Mouse (Mus musculus) MEL (cell line): Measurements from ENCODE around the gene Zfp989. TPM values are rescaled to one million over a fixed set of nuclear protein-coding genes. Genes with fewer than 3 reads are reported as not detected.
"Not testable (repeated sequence)": the region's sequence is repeated elsewhere in the genome, so short reads cannot be mapped to it uniquely, and the experiment has no call there.

Source experiments
- DNase-seq: peaks from one replicate; pipeline ENCODE4 v3.0.0; 2011; ENCODE audit warnings: low read depth, low spot score
- H3K27ac ChIP-seq: 2 replicates; pipeline ENCODE4 v1.5.1; 2012; ENCODE audit warnings: low read depth, mild to moderate bottlenecking, control low read depth, low read length, moderate library complexity; ENCODE audit not compliant: control insufficient read depth
- H3K27me3 ChIP-seq, 2 experiments: fragments of 150-350 bp in 1 of 2; sonication (generic) in 1 of 2; 2 replicates each; pipeline ENCODE4 v1.6.1; 2012; ENCODE audit warnings: low read length in 2 of 2, mild to moderate bottlenecking in 2 of 2, improper control_type of control experiment in 1 of 2, moderate library complexity in 1 of 2; ENCODE audit not compliant: insufficient read depth in 2 of 2, control insufficient read depth in 1 of 2
- H3K36me3 ChIP-seq, 2 experiments: 2 replicates each; pipeline ENCODE4 v1.6.1; 2012 to 2014; ENCODE audit warnings: low read length in 2 of 2, improper control_type of control experiment in 1 of 2, inconsistent platforms in 1 of 2, mild to moderate bottlenecking in 1 of 2; ENCODE audit not compliant: insufficient read depth in 2 of 2, control insufficient read depth in 1 of 2
- H3K4me1 ChIP-seq, 2 experiments: fragments of 150-350 bp in 1 of 2; sonication (generic) in 1 of 2; 2 replicates each; pipeline ENCODE4 v1.6.1; 2012; ENCODE audit warnings: low read length in 2 of 2, improper control_type of control experiment in 1 of 2, mild to moderate bottlenecking in 1 of 2; ENCODE audit not compliant: insufficient read depth in 2 of 2, control insufficient read depth in 1 of 2
- H3K4me3 ChIP-seq, 2 experiments: fragments of 150-350 bp in 1 of 2; sonication (generic) in 1 of 2; 2 replicates each; pipeline ENCODE4 v1.5.1; 2012; ENCODE audit warnings: low read depth in 2 of 2, low read length in 2 of 2, mild to moderate bottlenecking in 2 of 2, moderate library complexity in 2 of 2, control low read depth in 1 of 2, improper control_type of control experiment in 1 of 2; ENCODE audit not compliant: control insufficient read depth in 1 of 2, insufficient read depth in 1 of 2
- H3K79me2 ChIP-seq: 2 replicates; pipeline ENCODE4 v1.6.1; 2012; ENCODE audit warnings: mild to moderate bottlenecking, low read length, moderate library complexity; ENCODE audit not compliant: control insufficient read depth, poor library complexity, insufficient read depth
- H3K9ac ChIP-seq: 2 replicates; pipeline ENCODE4 v1.6.1; 2012; ENCODE audit warnings: low read depth, mild to moderate bottlenecking, control low read depth, low read length, moderate library complexity; ENCODE audit not compliant: control insufficient read depth, poor library complexity, severe bottlenecking
- H3K9me3 ChIP-seq: fragments of 150-350 bp; sonication (generic); replicated peaks from 2 replicates; pipeline ENCODE4 v1.6.1; 2012; ENCODE audit warnings: mild to moderate bottlenecking, low read length, improper control_type of control experiment, moderate library complexity; ENCODE audit not compliant: insufficient read depth
- polyA plus RNA-seq, 2 experiments: library from polyadenylated mRNA; stranded (reverse) in 1 of 2; unstranded in 1 of 2; fragments of >175 nt in 1 of 2; fragments of >200 nt in 1 of 2; gene quantifications; 2 replicates each; pipeline versions ENCODE4 v1.2.1 to v1.2.4; 2012; ENCODE audit warnings: low replicate concordance in 2 of 2, low read depth in 1 of 2; ENCODE audit not compliant: insufficient read length in 2 of 2, insufficient read depth in 1 of 2, missing spikeins in 1 of 2
- total RNA-seq: library from RNA; depleted of rRNA; stranded (reverse); fragments of 300-350 nt; gene quantifications from 2 replicates; pipeline ENCODE4 v1.2.3, GENCODE M21; 2012; rRNA removed

Zfp989 gene
- total and polyA plus RNA-seq, 3 experiments = 0.04 TPM; not detected in 2

- H3K9me3 ChIP-seq, H3K27ac ChIP-seq, H3K4me3 ChIP-seq, H3K36me3 ChIP-seq, DNase-seq, H3K79me2 ChIP-seq, H3K9ac ChIP-seq, H3K27me3 ChIP-seq, H3K4me1 ChIP-seq: not testable (repeated sequence)
Measured at GRCm38 (mm10) chr4:147026374-147026773, 54.6 kb downstream of the Zfp989 start.

GRCm38 (mm10) chr4:147031308-147032036 is 59.7 kb downstream of the Zfp989 start:
- DNase-seq, H3K36me3 ChIP-seq, H3K9ac ChIP-seq, H3K27ac ChIP-seq, H3K4me3 ChIP-seq, H3K79me2 ChIP-seq, H3K9me3 ChIP-seq, H3K27me3 ChIP-seq, H3K4me1 ChIP-seq: not testable (repeated sequence)

Other genes with a start within 250 kb of the Zfp989 start
- gene Gm21411, start 62.4 kb upstream of the Zfp989 start, total RNA-seq = not detected in 2 replicates
- not detected for gene Gm21411, start 62.4 kb upstream of the Zfp989 start, polyA plus RNA-seq
- 1.1 and 1.4 TPM in 2 replicates for gene Rex2, start 49.9 kb downstream of the Zfp989 start, total RNA-seq
- gene Rex2, start 49.9 kb downstream of the Zfp989 start, polyA plus RNA-seq = under 1 TPM in 1 of 2 experiments, not detected in 1; 0.52 TPM
- 0.88 and 1.7 TPM in 2 replicates for gene Zfp991, start 160.1 kb downstream of the Zfp989 start, total RNA-seq
- 1 to 10 TPM in 1 of 2 experiments, not detected in 1; 1.9 TPM for gene Zfp991, start 160.1 kb downstream of the Zfp989 start, polyA plus RNA-seq